Mouse (Mus musculus): ENCODE results near the gene Noct. TPM values are rescaled to one million over a fixed set of nuclear protein-coding genes. Genes with fewer than 3 reads are reported as not detected.
"Not testable (repeated sequence)": the region's sequence is repeated elsewhere in the genome, so short reads cannot be mapped to it uniquely, and the experiment has no call there.

The Noct gene
- total RNA-seq, 2 experiments from 2014 or later = 57.7 to 62.8 TPM

GRCm38 (mm10) chr3:51206521-51206920 is 17.7 kb upstream of the Noct start:
- DNase-seq = no peak

- DNase-seq = no peak
These were observed 15.6 kb upstream of the Noct start for GRCm38 (mm10) chr3:51208633-51209032.

GRCm38 (mm10) chr3:51209503-51210314 is 14.5 kb upstream of the Noct start:
- no peak for DNase-seq

- DNase-seq = no peak
These were observed 13.8 kb upstream of the Noct start for GRCm38 (mm10) chr3:51210485-51210884.

- DNase-seq = no peak
These were observed 11.1 kb upstream of the Noct start for GRCm38 (mm10) chr3:51213111-51213510.

GRCm38 (mm10) chr3:51215681-51216080 is 8.6 kb upstream of the Noct start:
- no peak for DNase-seq

- DNase-seq = not testable (repeated sequence)
These were observed 7.9 kb upstream of the Noct start for GRCm38 (mm10) chr3:51216351-51216750.

- DNase-seq = not testable (repeated sequence)
These were observed 5.9 kb upstream of the Noct start for GRCm38 (mm10) chr3:51218385-51218784.

- no peak for DNase-seq
These were observed 5.0 kb upstream of the Noct start for GRCm38 (mm10) chr3:51219213-51219612.

GRCm38 (mm10) chr3:51220846-51221245 is 3.4 kb upstream of the Noct start:
- DNase-seq = no peak

GRCm38 (mm10) chr3:51221847-51222246 is 2.4 kb upstream of the Noct start:
- no peak for DNase-seq

- DNase-seq = no peak
These were observed 1.9 kb upstream of the Noct start for GRCm38 (mm10) chr3:51222302-51222701.

GRCm38 (mm10) chr3:51222834-51223460 is 1.3 kb upstream of the Noct start:
- no peak for DNase-seq

- DNase-seq = no peak
These were observed 691 bp upstream of the Noct start for GRCm38 (mm10) chr3:51223556-51223955.

- DNase-seq = no peak
These were observed 1.0 kb downstream of the Noct start for GRCm38 (mm10) chr3:51225226-51225750.

- no peak for DNase-seq
These were observed 1.7 kb downstream of the Noct start for GRCm38 (mm10) chr3:51225979-51226378.

- DNase-seq = no peak
These were observed 2.4 kb downstream of the Noct start for GRCm38 (mm10) chr3:51226601-51227000.

- no peak for DNase-seq
These were observed 4.0 kb downstream of the Noct start for GRCm38 (mm10) chr3:51228038-51228820.

- peak; percentile 60 to 74 for DNase-seq
These were observed 4.6 kb downstream of the Noct start for GRCm38 (mm10) chr3:51228821-51229205.

- peak in 1 of 2 experiments; percentile 28 for DNase-seq
These were observed 5.0 kb downstream of the Noct start for GRCm38 (mm10) chr3:51229226-51229625.

- DNase-seq = no peak
These were observed 6.0 kb downstream of the Noct start for GRCm38 (mm10) chr3:51230146-51230835.

GRCm38 (mm10) chr3:51230886-51231285 is 6.6 kb downstream of the Noct start:
- no peak for DNase-seq
